Mouse (Mus musculus) forebrain, embryonic 13.5 days (tissue): Measurements from ENCODE around the gene Syde2. TPM values are rescaled to one million over a fixed set of nuclear protein-coding genes. Genes with fewer than 3 reads are reported as not detected.

Experiments used
- ATAC-seq: fragments of 200-750 bp; cut with Nextera tagmentation; 2 replicates; pipeline ENCODE4 v1.8.0; 2017
- H3K27ac ChIP-seq: fragments of 300-500 bp; sonication (generic); 2 replicates; pipeline ENCODE4 v1.5.1; 2015; ENCODE audit warnings: inconsistent platforms, mild to moderate bottlenecking, moderate library complexity
- H3K27me3 ChIP-seq: fragments of 300-500 bp; sonication (generic); 2 replicates; pipeline ENCODE4 v1.6.1; 2015; ENCODE audit warnings: mild to moderate bottlenecking, inconsistent platforms
- H3K36me3 ChIP-seq: fragments of 300-500 bp; sonication (generic); 2 replicates; pipeline ENCODE4 v1.6.1; 2015; ENCODE audit warnings: mild to moderate bottlenecking, inconsistent platforms; ENCODE audit not compliant: poor library complexity, severe bottlenecking
- H3K4me1 ChIP-seq: fragments of 300-500 bp; sonication (generic); 2 replicates; pipeline ENCODE4 v1.6.1; 2015; ENCODE audit warnings: inconsistent platforms
- H3K4me2 ChIP-seq: fragments of 300-500 bp; sonication (generic); 2 replicates; pipeline ENCODE4 v1.6.1; 2015; ENCODE audit warnings: inconsistent platforms, mild to moderate bottlenecking, moderate library complexity
- H3K4me3 ChIP-seq: fragments of 300-500 bp; sonication (generic); 2 replicates; pipeline ENCODE4 v1.5.1; 2015; ENCODE audit warnings: mild to moderate bottlenecking, inconsistent platforms
- H3K9ac ChIP-seq: fragments of 300-500 bp; sonication (generic); 2 replicates; pipeline ENCODE4 v1.6.1; 2015; ENCODE audit warnings: mild to moderate bottlenecking, inconsistent platforms
- H3K9me3 ChIP-seq: fragments of 300-500 bp; sonication (generic); replicated peaks from 2 replicates; pipeline ENCODE4 v1.6.1; 2016; ENCODE audit warnings: inconsistent platforms
- WGBS: fragments of 180-500 bp; shearing (Covaris S2); methylation state at CpG from one replicate; pipeline ENCODE4 v1.1.7; 2015; 5-methylcytosine and 5-hydroxymethylcytosine counted together
- polyA plus RNA-seq: library from polyadenylated mRNA; unstranded; fragments of >200 nt; fragmentation: Nextera tagmentation; extraction: Ambion mirVana; gene quantifications from 2 replicates; pipeline ENCODE4 v1.2.1, GENCODE M21; 2015

Gene Syde2
- polyA plus RNA-seq, 1 experiment from 2014 or later: 0.59 TPM

GRCm38 (mm10) chr3:146022232-146022631, 34.6 kb downstream of the Syde2 start:
- no peak for ATAC-seq
- H3K9ac ChIP-seq: no peak overlapping the region
- no peak overlapping the region for H3K4me2 ChIP-seq
- H3K4me3 ChIP-seq: no peak overlapping the region
- H3K27me3 ChIP-seq: no peaks in the 10 kb centered on the region
- H3K9me3 ChIP-seq: no peaks in the 10 kb centered on the region
- H3K36me3 ChIP-seq: no peaks in the 10 kb centered on the region
- no peak overlapping the region for H3K27ac ChIP-seq
- 93% methylated on average over 9 of the region's 9 CpGs for WGBS
- H3K4me1 ChIP-seq: peaks cover 12% of the 10 kb centered on the region

- Histone ChIP-seq H3K4me2 (no peak overlapping the region), H3K27me3 (no peaks in the 10 kb centered on the region), H3K4me3 (no peak overlapping the region), H3K27ac (no peak overlapping the region), H3K36me3 (no peaks in the 10 kb centered on the region), H3K9me3 (no peaks in the 10 kb centered on the region), H3K4me1 (0 out of 2 replicates have a peak, but pooled peaks cover under 1% of the 10 kb centered on the region), H3K9ac (no peak overlapping the region)
- ATAC-seq: no peak
- WGBS: 90% methylated on average over 7 of the region's 7 CpGs
Observed at GRCm38 (mm10) chr3:146024746-146025145, 37.1 kb downstream of the Syde2 start.

- no peak overlapping the region for H3K9ac ChIP-seq
- no peak overlapping the region for H3K4me2 ChIP-seq
- H3K36me3 ChIP-seq: no peaks in the 10 kb centered on the region
- 95% methylated on average over 6 of the region's 6 CpGs for WGBS
- no peak overlapping the region for H3K4me3 ChIP-seq
- H3K27ac ChIP-seq: no peak overlapping the region
- ATAC-seq: no peak
- peaks cover 6% of the 10 kb centered on the region; the same call in 1 of the 2 replicates for H3K4me1 ChIP-seq
- H3K9me3 ChIP-seq: no peaks in the 10 kb centered on the region
- no peaks in the 10 kb centered on the region for H3K27me3 ChIP-seq
Observed at GRCm38 (mm10) chr3:146025499-146025898, 37.8 kb downstream of the Syde2 start.

GRCm38 (mm10) chr3:146027116-146027515, 39.4 kb downstream of the Syde2 start:
- Histone ChIP-seq H3K27me3 (no peaks in the 10 kb centered on the region), H3K4me3 (no peak overlapping the region), H3K36me3 (no peaks in the 10 kb centered on the region), H3K9me3 (no peaks in the 10 kb centered on the region), H3K4me1 (peaks cover 6% of the 10 kb centered on the region; the same call in 1 of the 2 replicates), H3K27ac (no peak overlapping the region), H3K4me2 (no peak overlapping the region), H3K9ac (no peak overlapping the region)
- no peak for ATAC-seq
- 56% methylated on average over 6 of the region's 6 CpGs for WGBS

GRCm38 (mm10) chr3:146028406-146028805, 40.7 kb downstream of the Syde2 start:
- H3K9me3 ChIP-seq: no peaks in the 10 kb centered on the region
- H3K27me3 ChIP-seq: no peaks in the 10 kb centered on the region
- 83% methylated on average over 2 of the region's 2 CpGs for WGBS
- H3K9ac ChIP-seq: no peak overlapping the region
- H3K4me3 ChIP-seq: no peak overlapping the region
- no peak overlapping the region for H3K27ac ChIP-seq
- ATAC-seq: no peak
- no peak overlapping the region for H3K4me2 ChIP-seq
- peaks cover 6% of the 10 kb centered on the region; the same call in 1 of the 2 replicates for H3K4me1 ChIP-seq
- no peaks in the 10 kb centered on the region for H3K36me3 ChIP-seq

GRCm38 (mm10) chr3:146029234-146029633, 41.6 kb downstream of the Syde2 start:
- no peaks in the 10 kb centered on the region for H3K9me3 ChIP-seq
- H3K36me3 ChIP-seq: no peaks in the 10 kb centered on the region
- H3K4me1 ChIP-seq: peaks cover 6% of the 10 kb centered on the region; the same call in 1 of the 2 replicates
- no peak overlapping the region for H3K4me2 ChIP-seq
- H3K4me3 ChIP-seq: no peak overlapping the region
- no peak overlapping the region for H3K27ac ChIP-seq
- ATAC-seq: no peak
- WGBS: 86% methylated on average over 3 of the region's 3 CpGs
- no peaks in the 10 kb centered on the region for H3K27me3 ChIP-seq
- no peak overlapping the region for H3K9ac ChIP-seq

GRCm38 (mm10) chr3:146030255-146030836, 42.7 kb downstream of the Syde2 start:
- Histone ChIP-seq H3K4me1 (peaks cover 6% of the 10 kb centered on the region; the same call in 1 of the 2 replicates), H3K9me3 (no peaks in the 10 kb centered on the region), H3K4me3 (no peak overlapping the region), H3K27ac (no peak overlapping the region), H3K4me2 (no peak overlapping the region), H3K27me3 (no peaks in the 10 kb centered on the region), H3K9ac (no peak overlapping the region), H3K36me3 (no peaks in the 10 kb centered on the region)
- 16% methylated on average over 5 of the region's 5 CpGs for WGBS
- no peak for ATAC-seq

GRCm38 (mm10) chr3:146032976-146033375, 45.3 kb downstream of the Syde2 start:
- no peak overlapping the region for H3K4me3 ChIP-seq
- H3K4me1 ChIP-seq: peaks cover 9% of the 10 kb centered on the region; the same call in 1 of the 2 replicates
- ATAC-seq: no peak
- H3K4me2 ChIP-seq: no peak overlapping the region
- no peaks in the 10 kb centered on the region for H3K9me3 ChIP-seq
- H3K36me3 ChIP-seq: no peaks in the 10 kb centered on the region
- 92% methylated on average over 5 of the region's 5 CpGs for WGBS
- H3K9ac ChIP-seq: no peak overlapping the region
- H3K27me3 ChIP-seq: no peaks in the 10 kb centered on the region
- no peak overlapping the region for H3K27ac ChIP-seq

- no peak overlapping the region for H3K27ac ChIP-seq
- H3K4me2 ChIP-seq: no peak overlapping the region
- H3K9me3 ChIP-seq: no peaks in the 10 kb centered on the region
- no peaks in the 10 kb centered on the region for H3K36me3 ChIP-seq
- no peak overlapping the region for H3K9ac ChIP-seq
- 50% methylated on average over 15 of the region's 15 CpGs for WGBS
- H3K27me3 ChIP-seq: no peaks in the 10 kb centered on the region
- ATAC-seq: no peak
- peaks cover 4% of the 10 kb centered on the region; the same call in 1 of the 2 replicates for H3K4me1 ChIP-seq
- H3K4me3 ChIP-seq: no peak overlapping the region
Observed at GRCm38 (mm10) chr3:146037906-146038305, 50.2 kb downstream of the Syde2 start.

GRCm38 (mm10) chr3:146039132-146039903, 51.6 kb downstream of the Syde2 start:
- H3K4me2 ChIP-seq: no peak overlapping the region
- no peak overlapping the region for H3K9ac ChIP-seq
- H3K9me3 ChIP-seq: no peaks in the 10 kb centered on the region
- no peaks in the 10 kb centered on the region for H3K27me3 ChIP-seq
- 47% methylated on average over 12 of the region's 12 CpGs for WGBS
- no peak overlapping the region for H3K4me3 ChIP-seq
- H3K27ac ChIP-seq: no peak overlapping the region
- peaks cover 4% of the 10 kb centered on the region; the same call in 1 of the 2 replicates for H3K4me1 ChIP-seq
- no peaks in the 10 kb centered on the region for H3K36me3 ChIP-seq
- no peak for ATAC-seq

GRCm38 (mm10) chr3:146041382-146041781, 53.7 kb downstream of the Syde2 start:
- Histone ChIP-seq H3K4me1 (peaks cover 4% of the 10 kb centered on the region; the same call in 1 of the 2 replicates), H3K9ac (no peak overlapping the region), H3K9me3 (no peaks in the 10 kb centered on the region), H3K27ac (no peak overlapping the region), H3K36me3 (no peaks in the 10 kb centered on the region), H3K4me2 (no peak overlapping the region), H3K27me3 (no peaks in the 10 kb centered on the region), H3K4me3 (no peak overlapping the region)
- WGBS: 95% methylated on average over 11 of the region's 11 CpGs
- ATAC-seq: no peak

- no peak for ATAC-seq
- no peaks in the 10 kb centered on the region for H3K9me3 ChIP-seq
- no peak overlapping the region for H3K9ac ChIP-seq
- H3K4me2 ChIP-seq: no peak overlapping the region
- no peak overlapping the region for H3K27ac ChIP-seq
- H3K36me3 ChIP-seq: no peaks in the 10 kb centered on the region
- no peaks in the 10 kb centered on the region for H3K4me1 ChIP-seq
- WGBS: 65% methylated on average over 11 of the region's 11 CpGs
- no peaks in the 10 kb centered on the region for H3K27me3 ChIP-seq
- H3K4me3 ChIP-seq: no peak overlapping the region
Observed at GRCm38 (mm10) chr3:146044977-146045376, 57.3 kb downstream of the Syde2 start.
